Mouse (Mus musculus): ENCODE data around the gene 1700020N01Rik. TPM values are rescaled to one million over a fixed set of nuclear protein-coding genes. Genes with fewer than 3 reads are reported as not detected.

Gene 1700020N01Rik
- polyA plus RNA-seq (2015; fragmentation: Nextera tagmentation; extraction: Ambion mirVana), result not detected in 2 replicates

DNA sequence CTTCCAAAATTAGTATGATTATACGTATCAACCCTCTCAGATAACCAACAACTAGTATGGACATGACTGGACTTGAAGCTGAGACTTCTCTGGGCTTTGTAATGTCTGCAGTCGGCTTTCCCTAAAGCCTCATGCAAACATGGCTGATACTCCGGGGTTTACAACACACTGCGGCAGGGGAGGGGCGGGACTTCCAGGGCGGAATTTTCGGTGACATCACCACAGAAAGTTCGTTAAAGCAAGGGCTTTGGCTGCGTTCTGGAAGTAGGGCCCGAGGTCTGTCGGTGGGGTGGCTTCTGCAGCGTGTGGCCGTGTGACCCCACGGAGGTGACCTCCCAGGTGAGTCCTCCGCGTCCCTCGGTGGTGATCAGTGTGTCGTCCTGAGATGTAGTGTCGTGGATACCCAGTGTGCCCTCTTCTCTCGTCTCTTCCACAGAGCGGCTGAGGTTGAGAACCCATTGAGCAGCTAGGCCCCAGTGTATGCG lies at the start of gene 1700020N01Rik:
Gene 1700020N01Rik (plus strand): TSS at position 250 of the 485 bp plus-strand sequence.
- 95% methylated on average over 22 of the region's 22 CpGs for WGBS
- Histone ChIP-seq H3K9me3 (no peaks in the 10 kb centered on the region), H3K27ac (no peak within 1 kb of the TSS), H3K27me3 (replicated peaks) (no peaks in the 10 kb centered on the region), H3K4me2 (no peak within 1 kb of the TSS), H3K4me3 (no peak within 1 kb of the TSS), H3K4me1 (no peaks in the 10 kb centered on the region), H3K9ac (no peak within 1 kb of the TSS), H3K36me3 (replicated peaks) (no peaks in the 10 kb centered on the region)
- ATAC-seq (replicated peaks), result no peak

DNA sequence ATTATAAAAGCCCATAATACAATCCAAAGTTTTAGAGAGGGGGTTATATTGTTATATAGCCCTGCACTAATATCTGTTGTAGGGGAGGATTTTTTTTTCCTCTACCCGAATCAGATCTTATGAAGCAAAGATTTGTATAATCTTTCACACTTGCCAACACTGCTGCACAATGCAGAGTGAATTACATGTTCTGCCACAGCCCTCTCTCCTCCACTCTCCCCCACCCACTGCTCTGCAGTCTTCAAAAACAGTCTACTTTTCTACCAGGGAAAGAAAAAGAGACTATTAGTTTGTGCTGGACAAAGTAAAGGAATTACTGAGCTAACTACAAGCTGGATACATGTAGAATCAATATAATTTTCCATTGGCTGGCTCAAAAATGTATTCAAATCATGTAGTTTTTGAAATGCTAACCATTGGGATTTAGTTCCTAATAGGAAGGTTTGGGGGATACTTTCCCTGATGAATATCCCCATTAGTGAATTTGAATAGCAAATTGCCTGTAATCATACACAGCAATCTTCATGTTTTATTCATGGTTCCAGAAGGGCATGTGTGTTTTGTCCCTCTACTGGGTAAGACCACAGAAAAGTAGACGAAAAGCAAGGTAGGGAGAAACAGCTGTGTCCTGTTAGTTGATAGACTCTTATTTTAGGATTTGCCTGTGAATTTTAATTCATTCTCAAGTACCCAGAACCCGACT lies 49.2 kb upstream of the 1700020N01Rik start:
- no peak for ATAC-seq (replicated peaks)
- no peak overlapping the region for H3K27ac ChIP-seq
- no peak overlapping the region for H3K4me3 ChIP-seq
- 41% methylated on average over 3 of the region's 3 CpGs for WGBS
- H3K27me3 ChIP-seq (replicated peaks), result no peaks in the 10 kb centered on the region
- no peak overlapping the region for H3K4me2 ChIP-seq
- H3K4me1 ChIP-seq, result 0 out of 2 replicates have a peak, but pooled peaks cover 3% of the 10 kb centered on the region
- no peaks in the 10 kb centered on the region for H3K9me3 ChIP-seq
- no peaks in the 10 kb centered on the region for H3K36me3 ChIP-seq (replicated peaks)
- H3K9ac ChIP-seq, result no peak overlapping the region

DNA sequence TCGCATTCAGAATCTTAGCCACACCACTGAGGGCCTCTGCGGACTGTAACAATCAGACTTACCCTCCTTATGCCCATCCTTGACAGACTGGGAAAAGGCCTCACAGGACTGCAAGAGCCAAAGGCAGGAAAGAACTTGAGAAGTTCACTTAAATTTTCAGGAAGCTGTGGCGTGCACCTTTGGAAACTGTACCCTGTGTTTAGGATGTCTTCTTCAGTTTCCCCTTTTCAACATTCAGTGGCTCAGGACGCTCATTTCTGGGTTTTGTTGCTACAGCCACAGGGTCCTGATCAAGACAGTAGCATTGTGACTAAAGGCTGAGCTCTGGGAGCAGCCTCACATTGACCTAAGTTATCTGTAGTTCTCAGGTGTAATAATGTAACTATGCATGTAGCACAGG lies 48.2 kb upstream of the 1700020N01Rik start:
- H3K9me3 ChIP-seq, result no peaks in the 10 kb centered on the region
- no peaks in the 10 kb centered on the region for H3K27me3 ChIP-seq (replicated peaks)
- 0 out of 2 replicates have a peak, but pooled peaks cover 4% of the 10 kb centered on the region for H3K4me1 ChIP-seq
- H3K27ac ChIP-seq, result no peak overlapping the region
- no peak overlapping the region for H3K4me3 ChIP-seq
- no peak overlapping the region for H3K9ac ChIP-seq
- WGBS, result 89% methylated on average over 4 of the region's 4 CpGs
- ATAC-seq (replicated peaks), result no peak
- no peak overlapping the region for H3K4me2 ChIP-seq
- H3K36me3 ChIP-seq (replicated peaks), result no peaks in the 10 kb centered on the region

DNA sequence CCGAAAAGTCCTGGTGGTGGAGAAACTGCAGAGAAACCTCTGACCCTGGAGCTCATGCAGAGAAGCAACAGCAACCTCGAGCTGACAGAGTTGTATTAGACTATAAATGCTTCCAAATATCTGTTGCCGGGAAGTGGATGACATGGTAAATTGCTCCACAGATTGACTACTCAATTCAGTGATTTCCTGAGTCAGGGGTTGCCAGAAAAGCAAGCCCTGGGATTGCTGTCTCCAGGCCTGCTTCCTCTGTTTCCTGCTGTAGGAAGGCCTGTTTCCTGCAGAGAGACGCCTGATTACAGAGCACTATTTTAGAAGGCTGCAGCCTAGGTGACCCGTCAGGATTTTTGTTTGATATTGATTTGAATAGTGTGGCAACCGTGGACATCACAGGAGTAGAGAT lies 47.5 kb upstream of the 1700020N01Rik start:
- Histone ChIP-seq H3K9me3 (no peaks in the 10 kb centered on the region), H3K36me3 (replicated peaks) (no peaks in the 10 kb centered on the region), H3K9ac (no peak overlapping the region), H3K27ac (no peak overlapping the region), H3K4me2 (no peak overlapping the region), H3K4me1 (0 out of 2 replicates have a peak, but pooled peaks cover 4% of the 10 kb centered on the region), H3K4me3 (no peak overlapping the region), H3K27me3 (replicated peaks) (no peaks in the 10 kb centered on the region)
- 45% methylated on average over 6 of the region's 6 CpGs for WGBS
- no peak for ATAC-seq (replicated peaks)

DNA sequence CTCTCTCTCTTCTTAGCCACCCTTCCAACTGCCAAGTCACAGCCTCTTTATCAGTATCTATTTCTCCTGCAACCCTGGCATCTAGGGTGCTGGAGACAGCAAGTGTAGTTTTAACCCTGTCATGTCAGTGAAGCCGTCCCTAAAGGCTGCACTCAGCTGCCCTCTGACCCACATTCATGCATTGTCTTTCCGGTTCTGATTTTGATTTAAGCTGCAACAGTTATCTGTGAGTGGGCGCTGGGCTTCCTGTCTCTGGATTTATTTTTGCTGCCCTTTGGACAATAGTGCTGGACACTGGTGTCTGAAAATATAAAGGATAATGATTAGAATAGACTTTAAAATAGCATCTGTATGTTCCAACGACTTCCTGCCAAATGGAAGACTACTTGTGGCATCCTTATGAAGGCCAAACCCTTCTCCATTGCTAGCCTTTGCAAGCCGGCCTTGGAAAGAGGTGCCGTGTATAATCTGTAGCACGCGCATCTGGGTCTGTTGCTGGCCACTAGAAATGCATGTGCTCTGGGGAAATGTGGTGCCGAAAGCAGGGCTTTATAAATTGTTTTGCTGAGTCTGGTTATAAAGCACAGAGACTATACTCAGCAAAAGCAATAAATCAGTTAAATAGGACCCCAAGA lies 44.0 kb upstream of the 1700020N01Rik start:
- ATAC-seq (replicated peaks), result no peak
- Histone ChIP-seq H3K9ac (no peak overlapping the region), H3K4me2 (no peak overlapping the region), H3K27me3 (replicated peaks) (no peaks in the 10 kb centered on the region), H3K27ac (no peak overlapping the region), H3K4me1 (0 out of 2 replicates have a peak, but pooled peaks cover 2% of the 10 kb centered on the region), H3K36me3 (replicated peaks) (no peaks in the 10 kb centered on the region), H3K4me3 (no peak overlapping the region), H3K9me3 (no peaks in the 10 kb centered on the region)
- 76% methylated on average over 9 of the region's 9 CpGs for WGBS

DNA sequence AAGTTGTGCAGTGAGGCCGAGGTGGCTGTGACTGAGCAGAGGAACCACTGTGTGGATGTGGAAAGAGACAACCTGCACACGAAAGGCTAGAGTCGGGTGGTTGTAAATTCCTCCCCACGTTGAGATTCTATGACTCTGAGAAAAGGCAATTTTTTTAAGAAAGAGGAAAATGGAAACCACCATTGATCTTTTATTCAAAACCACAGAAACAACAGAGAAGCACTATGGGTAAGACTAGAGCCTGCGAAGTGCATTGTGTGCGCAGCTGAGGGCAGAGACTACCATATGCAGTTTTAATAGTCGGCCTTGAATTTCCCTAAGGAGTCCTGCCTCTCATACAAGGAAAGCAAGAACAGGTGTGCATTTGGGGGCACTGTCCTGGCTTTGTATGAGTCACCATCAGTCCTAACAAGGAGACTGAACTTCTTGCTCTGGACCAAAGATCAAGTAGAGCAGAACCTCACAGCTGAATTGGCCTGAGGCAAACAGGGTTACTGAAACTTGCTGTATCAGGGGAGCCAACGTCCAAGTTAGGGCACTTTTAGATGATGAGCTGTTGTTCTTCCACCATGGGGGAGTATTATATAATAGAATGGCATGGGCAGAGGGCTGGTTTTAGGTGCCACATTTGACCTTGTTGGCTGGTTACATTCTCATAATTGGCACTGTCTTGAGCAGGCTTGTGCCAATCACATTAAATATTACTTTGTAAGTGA lies 39.8 kb upstream of the 1700020N01Rik start:
- no peak for ATAC-seq (replicated peaks)
- WGBS, result 87% methylated on average over 8 of the region's 8 CpGs
- no peak overlapping the region for H3K9ac ChIP-seq
- H3K27me3 ChIP-seq (replicated peaks), result no peaks in the 10 kb centered on the region
- no peaks in the 10 kb centered on the region for H3K9me3 ChIP-seq
- H3K27ac ChIP-seq, result no peak overlapping the region
- H3K36me3 ChIP-seq (replicated peaks), result no peaks in the 10 kb centered on the region
- 0 out of 2 replicates have a peak, but pooled peaks cover 2% of the 10 kb centered on the region for H3K4me1 ChIP-seq
- no peak overlapping the region for H3K4me3 ChIP-seq
- H3K4me2 ChIP-seq, result no peak overlapping the region

DNA sequence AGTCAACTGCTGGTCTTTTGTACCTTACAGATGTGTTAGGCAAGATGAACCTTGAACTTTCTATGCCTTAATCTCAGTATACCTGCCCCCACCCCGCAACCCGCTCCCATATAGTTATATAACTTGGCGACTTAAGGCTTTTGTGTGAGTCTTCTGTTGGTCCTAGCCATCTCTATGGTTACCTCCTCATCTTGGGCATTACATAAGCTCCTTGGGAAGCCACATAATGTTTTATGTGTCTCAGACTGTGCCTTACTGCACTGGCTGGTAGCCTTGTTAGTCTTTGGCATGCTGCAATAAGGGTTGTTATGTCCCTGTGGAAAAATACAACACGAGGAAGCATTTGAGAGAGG lies 39.3 kb upstream of the 1700020N01Rik start:
- H3K27ac ChIP-seq, result no peak overlapping the region
- 0 out of 2 replicates have a peak, but pooled peaks cover 2% of the 10 kb centered on the region for H3K4me1 ChIP-seq
- no peak for ATAC-seq (replicated peaks)
- H3K9ac ChIP-seq, result no peak overlapping the region
- no peaks in the 10 kb centered on the region for H3K27me3 ChIP-seq (replicated peaks)
- WGBS, result 91% methylated on average over 4 of the region's 4 CpGs
- no peak overlapping the region for H3K4me2 ChIP-seq
- H3K36me3 ChIP-seq (replicated peaks), result no peaks in the 10 kb centered on the region
- no peaks in the 10 kb centered on the region for H3K9me3 ChIP-seq
- no peak overlapping the region for H3K4me3 ChIP-seq

DNA sequence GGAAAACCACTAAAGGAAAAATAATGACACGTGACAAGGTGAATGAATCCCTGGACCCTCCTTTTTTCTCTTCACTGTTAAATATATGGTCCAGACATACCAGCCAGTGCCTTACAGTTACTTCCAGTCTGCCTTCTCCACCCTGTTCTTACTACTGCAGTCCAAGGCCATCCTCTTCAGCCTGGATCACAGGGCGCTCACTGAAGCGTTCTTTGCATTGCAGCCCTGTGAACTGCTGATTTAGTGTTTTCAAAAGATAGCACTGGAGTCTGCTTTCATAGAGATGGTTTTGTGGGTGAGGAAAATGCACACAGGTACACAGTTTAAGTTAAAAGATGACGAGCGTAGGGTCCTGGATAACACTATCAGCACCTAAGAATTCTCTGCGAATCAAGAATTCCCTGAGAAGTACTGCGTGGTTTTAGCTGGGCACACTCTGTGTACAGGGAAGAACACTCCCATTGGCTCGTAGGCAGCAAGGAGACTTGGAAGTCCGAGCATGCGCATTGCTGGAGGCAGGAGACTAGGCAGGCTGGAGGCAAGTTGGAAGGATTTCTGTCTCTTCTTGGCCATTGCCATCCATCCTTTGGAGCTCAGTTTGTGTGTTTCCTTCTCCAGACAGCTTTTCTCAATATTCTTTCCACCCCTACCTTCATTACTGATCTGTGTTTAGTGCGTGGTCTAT lies 37.9 kb upstream of the 1700020N01Rik start:
- WGBS, result 83% methylated on average over 11 of the region's 11 CpGs
- ATAC-seq (replicated peaks), result no peak
- no peaks in the 10 kb centered on the region for H3K36me3 ChIP-seq (replicated peaks)
- no peak overlapping the region for H3K4me3 ChIP-seq
- no peaks in the 10 kb centered on the region for H3K9me3 ChIP-seq
- H3K9ac ChIP-seq, result no peak overlapping the region
- no peak overlapping the region for H3K4me2 ChIP-seq
- H3K27ac ChIP-seq, result no peak overlapping the region
- no peaks in the 10 kb centered on the region for H3K27me3 ChIP-seq (replicated peaks)
- H3K4me1 ChIP-seq, result no peaks in the 10 kb centered on the region

DNA sequence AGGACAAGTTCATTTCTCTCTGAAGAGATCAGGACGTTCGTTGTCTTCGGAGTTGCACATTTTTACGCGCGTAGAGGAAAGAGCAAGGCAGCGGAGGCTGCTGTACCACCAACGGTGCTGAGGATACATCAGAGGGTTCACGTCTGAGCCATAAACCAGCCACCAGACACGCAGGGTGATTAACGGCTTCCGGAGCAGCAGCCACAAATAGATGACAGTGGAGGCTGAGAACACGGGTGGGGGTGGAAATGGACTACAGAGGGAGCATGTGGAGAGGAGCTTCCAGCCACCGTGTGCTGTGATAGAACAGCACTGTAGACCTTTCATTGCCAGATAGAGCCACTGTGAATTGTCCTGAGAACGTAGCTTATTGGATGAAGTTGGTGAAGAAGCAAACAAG lies 33.2 kb upstream of the 1700020N01Rik start:
- H3K4me3 ChIP-seq, result no peak overlapping the region
- H3K9me3 ChIP-seq, result no peaks in the 10 kb centered on the region
- no peaks in the 10 kb centered on the region for H3K36me3 ChIP-seq (replicated peaks)
- H3K4me1 ChIP-seq, result no peaks in the 10 kb centered on the region
- H3K27me3 ChIP-seq (replicated peaks), result no peaks in the 10 kb centered on the region
- H3K4me2 ChIP-seq, result no peak overlapping the region
- H3K9ac ChIP-seq, result no peak overlapping the region
- WGBS, result 85% methylated on average over 15 of the region's 15 CpGs
- H3K27ac ChIP-seq, result no peak overlapping the region
- no peak for ATAC-seq (replicated peaks)

DNA sequence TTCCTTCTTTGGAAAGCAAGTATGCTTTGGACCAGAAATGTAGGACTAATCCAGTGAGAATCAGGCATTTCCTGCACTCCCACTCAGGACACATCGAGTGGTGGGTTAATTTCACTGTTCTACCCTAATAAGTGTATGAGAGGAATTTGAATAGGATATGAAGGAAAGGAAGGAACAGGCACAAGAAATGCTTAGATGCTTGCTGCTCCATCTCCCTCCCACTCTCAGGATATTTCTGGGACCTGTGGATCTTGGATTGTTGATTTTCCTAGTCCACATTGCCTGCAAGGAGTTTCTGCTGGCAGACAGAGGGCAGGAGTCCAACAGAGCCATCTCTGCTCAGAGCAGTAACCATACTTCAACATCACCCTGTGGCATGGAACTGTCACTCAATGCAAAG lies 31.8 kb upstream of the 1700020N01Rik start:
- H3K4me1 ChIP-seq, result no peaks in the 10 kb centered on the region
- H3K27me3 ChIP-seq (replicated peaks), result no peaks in the 10 kb centered on the region
- ATAC-seq (replicated peaks), result no peak
- H3K9me3 ChIP-seq, result no peaks in the 10 kb centered on the region
- H3K4me3 ChIP-seq, result no peak overlapping the region
- no peaks in the 10 kb centered on the region for H3K36me3 ChIP-seq (replicated peaks)
- H3K4me2 ChIP-seq, result no peak overlapping the region
- no peak overlapping the region for H3K27ac ChIP-seq
- WGBS, result 76% methylated on average over 1 of the region's 1 CpGs
- no peak overlapping the region for H3K9ac ChIP-seq

DNA sequence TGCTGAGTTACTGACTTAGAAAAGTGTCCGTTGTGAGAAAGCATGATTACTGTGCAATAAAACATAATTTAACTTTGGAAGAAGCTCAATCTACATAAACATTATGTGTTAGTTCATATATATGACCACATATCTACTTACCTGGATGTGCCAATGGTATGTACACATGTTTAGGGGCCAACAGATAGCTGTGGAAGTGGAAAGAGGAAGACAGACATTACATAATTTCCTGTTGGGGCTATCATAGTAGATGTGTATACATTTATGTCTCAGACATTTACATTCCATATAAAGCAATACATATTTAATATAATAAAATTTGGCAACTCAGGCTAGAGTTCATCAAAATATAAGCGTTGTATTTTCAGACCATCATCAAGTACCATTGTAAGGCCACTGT lies 29.5 kb upstream of the 1700020N01Rik start:
- WGBS, result 94% methylated on average over 2 of the region's 2 CpGs
- Histone ChIP-seq H3K4me3 (no peak overlapping the region), H3K9ac (no peak overlapping the region), H3K27me3 (replicated peaks) (no peaks in the 10 kb centered on the region), H3K4me1 (no peaks in the 10 kb centered on the region), H3K36me3 (replicated peaks) (no peaks in the 10 kb centered on the region), H3K27ac (no peak overlapping the region), H3K9me3 (no peaks in the 10 kb centered on the region), H3K4me2 (no peak overlapping the region)
- ATAC-seq (replicated peaks), result no peak

DNA sequence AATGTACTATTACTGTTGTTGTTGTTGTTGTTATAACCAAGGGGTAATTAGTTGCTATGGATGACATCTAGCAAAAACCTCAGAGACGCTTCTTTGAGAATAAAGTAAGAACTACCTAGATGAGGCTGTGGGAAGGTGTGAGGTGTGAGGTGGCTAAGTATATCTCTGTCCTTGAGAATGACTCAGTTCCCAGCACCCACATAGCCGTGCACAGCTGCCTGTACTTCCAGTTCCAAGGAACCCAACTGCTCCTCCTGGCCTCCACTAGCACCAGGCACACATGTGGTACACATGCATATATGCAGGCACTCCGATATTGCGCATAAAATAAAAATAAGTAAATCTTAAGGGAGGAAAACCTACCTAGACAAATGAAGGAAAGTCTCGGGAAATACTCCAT lies 28.8 kb upstream of the 1700020N01Rik start:
- Histone ChIP-seq H3K9ac (no peak overlapping the region), H3K4me2 (no peak overlapping the region), H3K27ac (no peak overlapping the region), H3K4me1 (no peaks in the 10 kb centered on the region), H3K36me3 (replicated peaks) (no peaks in the 10 kb centered on the region), H3K27me3 (replicated peaks) (no peaks in the 10 kb centered on the region), H3K4me3 (no peak overlapping the region), H3K9me3 (no peaks in the 10 kb centered on the region)
- WGBS, result 90% methylated on average over 5 of the region's 5 CpGs
- ATAC-seq (replicated peaks), result no peak

All from midbrain, embryonic 15.5 days (tissue).